Mouse (Mus musculus) liver, embryonic 14.5 days (tissue): ENCODE results near the gene R3hdm1. TPM values are rescaled to one million over a fixed set of nuclear protein-coding genes. Genes with fewer than 3 reads are reported as not detected.

ENCODE experiments used
- ATAC-seq: fragments of 200-750 bp; cut with Nextera tagmentation; 2 replicates; pipeline ENCODE4 v1.8.0; 2017; ENCODE audit warnings: moderate number of reproducible peaks, mild to moderate bottlenecking, moderate library complexity; ENCODE audit not compliant: insufficient read depth
- DNase-seq, 3 experiments: peaks; one replicate each; pipeline ENCODE4 v3.0.0-alpha.2; 2012 to 2013; ENCODE audit warnings: low read depth in 3 of 3, low spot score in 3 of 3
- H3K27ac ChIP-seq: fragments of 300-500 bp; sonication (generic); 2 replicates; pipeline ENCODE4 v1.5.1; 2014; ENCODE audit warnings: moderate library complexity, mild to moderate bottlenecking, control low read depth, inconsistent platforms
- H3K27me3 ChIP-seq: fragments of 300-500 bp; sonication (generic); 2 replicates; pipeline ENCODE4 v1.6.1; 2014; ENCODE audit warnings: mild to moderate bottlenecking, low read length, moderate library complexity; ENCODE audit not compliant: control insufficient read depth, insufficient read depth
- H3K36me3 ChIP-seq: fragments of 300-500 bp; sonication (generic); replicated peaks from 2 replicates; pipeline ENCODE4 v1.6.1; 2014; ENCODE audit warnings: low read depth; ENCODE audit not compliant: control insufficient read depth, insufficient read depth
- H3K4me1 ChIP-seq, 2 experiments: fragments of 200-500 bp in 1 of 2; fragments of 300-500 bp in 1 of 2; sonication (generic) in 1 of 2; replicated peaks; 2 replicates each; pipeline ENCODE4 v1.6.1; 2012 to 2014; ENCODE audit warnings: antibody characterized with exemption in 1 of 2, inconsistent platforms in 1 of 2, low read length in 1 of 2; ENCODE audit not compliant: control insufficient read depth in 2 of 2, insufficient read depth in 2 of 2
- H3K4me2 ChIP-seq: fragments of 300-500 bp; sonication (generic); 2 replicates; pipeline ENCODE4 v1.6.1; 2014; ENCODE audit warnings: low read depth, mild to moderate bottlenecking, control low read depth, moderate library complexity
- H3K4me3 ChIP-seq, 2 experiments: fragments of 200-500 bp in 1 of 2; fragments of 300-500 bp in 1 of 2; sonication (generic) in 1 of 2; 2 replicates each; pipeline ENCODE4 v1.5.1; 2012 to 2014; ENCODE audit warnings: low read depth in 2 of 2, low read length in 2 of 2, mild to moderate bottlenecking in 2 of 2, control low read depth in 1 of 2, inconsistent platforms in 1 of 2, moderate library complexity in 1 of 2; ENCODE audit not compliant: insufficient read depth in 1 of 2
- H3K9ac ChIP-seq: fragments of 300-500 bp; sonication (generic); replicated peaks from 2 replicates; pipeline ENCODE4 v1.6.1; 2014; ENCODE audit warnings: mild to moderate bottlenecking, control low read depth, moderate library complexity
- H3K9me3 ChIP-seq: fragments of 300-500 bp; sonication (generic); 2 replicates; pipeline ENCODE4 v1.6.1; 2016; ENCODE audit warnings: low read length, mixed read lengths; ENCODE audit not compliant: control insufficient read depth
- CTCF ChIP-seq: IDR thresholded peaks from 2 replicates; pipeline ENCODE4 v1.5.1; 2016; ENCODE audit warnings: antibody characterized with exemption, low read depth, control low read depth
- EP300 ChIP-seq: IDR thresholded peaks from 2 replicates; pipeline ENCODE4 v1.6.1; 2016; ENCODE audit warnings: antibody characterized with exemption, low read depth
- WGBS: fragments of 180-500 bp; shearing (Covaris S2); extraction: QIAGEN DNeasy Blood & Tissue Kit; methylation state at CpG from one replicate; pipeline ENCODE4 v1.1.7; 2014; ENCODE audit not compliant: insufficient replicate concordance; 5-methylcytosine and 5-hydroxymethylcytosine counted together
- microRNA counts: library from miRNA; unstranded; fragments of <30 nt; microRNA quantifications from one replicate; lab custom pipeline; 2016
- microRNA-seq: library from miRNA; unstranded; fragments of <30 nt; microRNA quantifications from one replicate; pipeline ENCODE4, GENCODE M21; 2016
- polyA plus RNA-seq, 2 experiments: library from polyadenylated mRNA; depleted of rRNA in 1 of 2; stranded (reverse) in 1 of 2; unstranded in 1 of 2; fragments of >200 nt; fragmentation: Nextera tagmentation in 1 of 2; extraction: Ambion mirVana in 1 of 2; gene quantifications; 2 replicates each; pipeline versions ENCODE4 v1.2.1 to v1.2.3; 2012 to 2014

Gene R3hdm1
- polyA plus RNA-seq, 2 experiments, result 20.3 to 32.6 TPM

DNA sequence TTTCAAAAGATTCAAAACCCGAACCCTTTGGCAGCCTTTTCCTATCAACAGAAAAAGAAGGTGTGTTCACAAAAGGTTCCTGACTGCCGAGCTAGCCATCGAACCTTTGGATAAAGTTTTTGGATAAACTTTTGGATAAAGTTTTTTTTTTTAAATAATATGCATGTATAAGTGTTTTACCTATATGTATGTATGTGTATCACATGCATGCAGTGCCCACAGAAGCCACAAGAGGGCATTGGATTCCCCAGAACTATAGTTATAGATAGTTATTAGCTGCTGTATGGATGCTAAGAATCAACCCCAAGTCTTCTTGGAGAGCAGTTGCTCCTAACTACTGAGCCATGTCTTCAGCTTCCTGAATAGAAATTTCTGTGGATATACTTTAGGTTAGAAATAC, 178.7 kb downstream of the R3hdm1 start:
- no peaks in the 10 kb centered on the region for H3K4me1 ChIP-seq
- TF ChIP-seq CTCF (peak; percentile 36; the same call in 1 of the 2 replicates), EP300 (no peak)
- peaks cover 13% of the 10 kb centered on the region for H3K36me3 ChIP-seq
- 76% methylated on average over 3 of the region's 3 CpGs for WGBS
- H3K27me3 ChIP-seq, result no peaks in the 10 kb centered on the region
- H3K9me3 ChIP-seq, result no peaks in the 10 kb centered on the region
- ATAC-seq (no peak), DNase-seq (no peak)
- no peak overlapping the region for H3K27ac ChIP-seq
- H3K4me3 ChIP-seq, result no peak overlapping the region
- H3K9ac ChIP-seq, result no peak overlapping the region
- H3K4me2 ChIP-seq, result no peak overlapping the region

GRCm38 (mm10) chr1:128282924-128283323, 179.8 kb downstream of the R3hdm1 start:
- Histone ChIP-seq H3K4me3 (no peak overlapping the region), H3K4me2 (no peak overlapping the region), H3K27ac (no peak overlapping the region), H3K27me3 (no peaks in the 10 kb centered on the region), H3K4me1 (no peaks in the 10 kb centered on the region), H3K9ac (no peak overlapping the region), H3K36me3 (peaks cover 4% of the 10 kb centered on the region), H3K9me3 (no peaks in the 10 kb centered on the region)
- WGBS, result 76% methylated on average over 3 of the region's 3 CpGs
- no peak for ATAC-seq
- no peak for DNase-seq
- TF ChIP-seq CTCF (peak; percentile 10; the same call in 1 of the 2 replicates), EP300 (no peak)

GRCm38 (mm10) chr1:128284157-128284690, 181.1 kb downstream of the R3hdm1 start:
- no peak overlapping the region for H3K9ac ChIP-seq
- TF ChIP-seq EP300 (no peak), CTCF (no peak)
- 63% methylated on average over 8 of the region's 8 CpGs for WGBS

DNA sequence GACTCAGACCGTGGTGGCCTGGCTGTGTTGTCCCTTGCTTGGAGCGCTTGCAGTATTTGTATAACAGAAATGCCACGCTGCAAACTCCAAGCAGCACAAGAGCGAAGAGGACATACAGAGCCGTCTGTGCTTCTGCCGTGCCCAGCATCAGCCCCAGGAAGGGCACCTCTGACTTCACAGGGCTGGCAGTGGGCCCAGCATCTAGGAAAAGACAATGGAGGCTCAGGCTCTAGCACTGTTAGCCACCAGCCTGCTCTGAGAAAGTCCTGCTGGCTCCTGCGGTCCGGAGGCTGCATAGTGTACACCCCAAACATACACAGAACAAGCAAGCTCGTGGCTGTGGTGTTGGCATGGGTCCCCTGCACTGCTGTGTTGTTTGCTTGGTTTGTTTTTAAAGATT, 182.0 kb downstream of the R3hdm1 start:
- no peak overlapping the region for H3K9ac ChIP-seq
- no peak overlapping the region for H3K4me3 ChIP-seq
- H3K9me3 ChIP-seq, result no peaks in the 10 kb centered on the region
- no peaks in the 10 kb centered on the region for H3K27me3 ChIP-seq
- H3K27ac ChIP-seq, result no peak overlapping the region
- ATAC-seq (no peak), DNase-seq (no peak)
- no peaks in the 10 kb centered on the region for H3K4me1 ChIP-seq
- WGBS, result 81% methylated on average over 9 of the region's 9 CpGs
- H3K4me2 ChIP-seq, result no peak overlapping the region
- TF ChIP-seq CTCF, result no peak
- no peak for TF ChIP-seq EP300
- H3K36me3 ChIP-seq, result no peaks in the 10 kb centered on the region

More at GRCm38 (mm10) chr1:128284157-128284690, 181.1 kb downstream of the R3hdm1 start:
- H3K27ac ChIP-seq, result no peak overlapping the region
- ATAC-seq (no peak), DNase-seq (no peak)
- no peaks in the 10 kb centered on the region for H3K27me3 ChIP-seq
- no peaks in the 10 kb centered on the region for H3K9me3 ChIP-seq
- H3K4me3 ChIP-seq, result no peak overlapping the region
- no peak overlapping the region for H3K4me2 ChIP-seq
- H3K36me3 ChIP-seq, result peaks cover 4% of the 10 kb centered on the region
- no peaks in the 10 kb centered on the region for H3K4me1 ChIP-seq

MicroRNAs encoded within 50 kb of the gene (microRNA counts, 519-probe panel; counts per million panel counts)
- 2,866 counts per million, percentile 5 among the panel's probes with 10 or more counts for microRNA mmu-miR-128 (lab: Ali Mortazavi, UCI)

Small RNA genes lying within 50 kb of the gene (microRNA-seq; reads per million reads assigned to microRNA genes)
- 175 reads per million, percentile 53 among the genes with 10 or more reads in this experiment for gene Mir128-1

Other genes with a start within 250 kb of the R3hdm1 start
- 0.02 TPM in 1 of 2 replicates, not detected in the other for gene Map3k19, start 248.3 kb upstream of the R3hdm1 start, polyA plus RNA-seq (2012; rRNA removed)
- gene Map3k19, start 248.3 kb upstream of the R3hdm1 start, polyA plus RNA-seq (2014; fragmentation: Nextera tagmentation; extraction: Ambion mirVana), result not detected in 2 replicates
- 3.7 and 5.1 TPM in 2 replicates for gene Rab3gap1, start 234.5 kb upstream of the R3hdm1 start, polyA plus RNA-seq (2012; rRNA removed)
- 8.2 TPM in 2 replicates for gene Rab3gap1, start 234.5 kb upstream of the R3hdm1 start, polyA plus RNA-seq (2014; fragmentation: Nextera tagmentation; extraction: Ambion mirVana)
- 2.8 and 3.9 TPM in 2 replicates for gene Zranb3, start 254 bp upstream of the R3hdm1 start, polyA plus RNA-seq (2012; rRNA removed)
- gene Zranb3, start 254 bp upstream of the R3hdm1 start, polyA plus RNA-seq (2014; fragmentation: Nextera tagmentation; extraction: Ambion mirVana), result 4.1 and 4.4 TPM in 2 replicates
- 9.8 and 14.9 TPM in 2 replicates for gene Ubxn4, start 140.7 kb downstream of the R3hdm1 start, polyA plus RNA-seq (2012; rRNA removed)
- gene Ubxn4, start 140.7 kb downstream of the R3hdm1 start, polyA plus RNA-seq (2014; fragmentation: Nextera tagmentation; extraction: Ambion mirVana), result 27.2 and 32.8 TPM in 2 replicates
- 0.02 and 0.03 TPM in 2 replicates for gene Lct, start 225.0 kb downstream of the R3hdm1 start, polyA plus RNA-seq (2012; rRNA removed)
- not detected in 2 replicates for gene Lct, start 225.0 kb downstream of the R3hdm1 start, polyA plus RNA-seq (2014; fragmentation: Nextera tagmentation; extraction: Ambion mirVana)